Mouse (Mus musculus) frontal cortex, postnatal 25 days (tissue): Measurements from ENCODE around the gene D430041D05Rik.

Experiments used
- DNase-seq, 2 experiments: peaks; one replicate each; pipeline ENCODE4 v3.0.0; 2022; ENCODE audit warnings: low spot score in 2 of 2

D430041D05Rik gene

GRCm38 (mm10) chr2:104192401-104193141 is 218.2 kb downstream of the D430041D05Rik start:
- DNase-seq = no peak

GRCm38 (mm10) chr2:104191723-104192122 is 219.1 kb downstream of the D430041D05Rik start:
- DNase-seq = no peak

- DNase-seq = no peak
Measured at GRCm38 (mm10) chr2:104188859-104189258, 222.0 kb downstream of the D430041D05Rik start.

GRCm38 (mm10) chr2:104187073-104187472 is 223.7 kb downstream of the D430041D05Rik start:
- DNase-seq = no peak

- DNase-seq = no peak
Measured at GRCm38 (mm10) chr2:104185616-104186015, 225.2 kb downstream of the D430041D05Rik start.

- DNase-seq = no peak
Measured at GRCm38 (mm10) chr2:104184296-104184695, 226.5 kb downstream of the D430041D05Rik start.

GRCm38 (mm10) chr2:104183246-104183845 is 227.5 kb downstream of the D430041D05Rik start:
- DNase-seq = no peak

GRCm38 (mm10) chr2:104179636-104180035 is 231.2 kb downstream of the D430041D05Rik start:
- DNase-seq = no peak

GRCm38 (mm10) chr2:104178251-104178650 is 232.6 kb downstream of the D430041D05Rik start:
- DNase-seq = no peak

GRCm38 (mm10) chr2:104176979-104177704 is 233.7 kb downstream of the D430041D05Rik start:
- peak; percentile 50 to 52 for DNase-seq

GRCm38 (mm10) chr2:104176166-104176978 is 234.4 kb downstream of the D430041D05Rik start:
- DNase-seq = no peak

GRCm38 (mm10) chr2:104175476-104176165 is 235.2 kb downstream of the D430041D05Rik start:
- no peak for DNase-seq

GRCm38 (mm10) chr2:104173431-104173830 is 237.4 kb downstream of the D430041D05Rik start:
- no peak for DNase-seq

- DNase-seq = no peak
Measured at GRCm38 (mm10) chr2:104172695-104173348, 238.0 kb downstream of the D430041D05Rik start.

GRCm38 (mm10) chr2:104168186-104168896 is 242.5 kb downstream of the D430041D05Rik start:
- DNase-seq = no peak

- no peak for DNase-seq
Measured at GRCm38 (mm10) chr2:104167765-104168164, 243.0 kb downstream of the D430041D05Rik start.

GRCm38 (mm10) chr2:104165631-104166030 is 245.2 kb downstream of the D430041D05Rik start:
- no peak for DNase-seq

GRCm38 (mm10) chr2:104163978-104164487 is 246.8 kb downstream of the D430041D05Rik start:
- DNase-seq = no peak

GRCm38 (mm10) chr2:104163418-104163817 is 247.4 kb downstream of the D430041D05Rik start:
- no peak for DNase-seq

GRCm38 (mm10) chr2:104157831-104158230 is 253.0 kb downstream of the D430041D05Rik start:
- no peak for DNase-seq
